Mouse (Mus musculus) WW6 (cell line): ENCODE results near the gene Ubap1l.
A peak's percentile ranks its signal among the peaks of the same experiment; 100 is the strongest.
"Not testable (repeated sequence)": the region's sequence is repeated elsewhere in the genome, so short reads cannot be mapped to it uniquely, and the experiment has no call there.

Experiments
- DNase-seq: peaks from one replicate; pipeline ENCODE4 v3.0.0-alpha.2; 2013; ENCODE audit warnings: low read depth, low spot score

Gene Ubap1l

GRCm38 (mm10) chr9:65360641-65361448, at the start of gene Ubap1l:
Gene Ubap1l (plus strand): TSS chr9:65361041.
- DNase-seq: no peak

GRCm38 (mm10) chr9:65312669-65313357, 48.0 kb upstream of the Ubap1l start:
- DNase-seq: no peak

- DNase-seq: no peak
These were observed 47.0 kb upstream of the Ubap1l start for GRCm38 (mm10) chr9:65313846-65314245.

- no peak for DNase-seq
These were observed 38.5 kb upstream of the Ubap1l start for GRCm38 (mm10) chr9:65322255-65322900.

- DNase-seq: no peak
These were observed 34.9 kb upstream of the Ubap1l start for GRCm38 (mm10) chr9:65325971-65326370.

GRCm38 (mm10) chr9:65327371-65327770, 33.5 kb upstream of the Ubap1l start:
- DNase-seq: no peak

GRCm38 (mm10) chr9:65333958-65334357, 26.9 kb upstream of the Ubap1l start:
- DNase-seq: no peak

GRCm38 (mm10) chr9:65339146-65339545, 21.7 kb upstream of the Ubap1l start:
- DNase-seq: peak; percentile 18

- no peak for DNase-seq
These were observed 20.4 kb upstream of the Ubap1l start for GRCm38 (mm10) chr9:65340414-65340813.

- not testable (repeated sequence) for DNase-seq
These were observed 15.4 kb upstream of the Ubap1l start for GRCm38 (mm10) chr9:65345439-65345838.

- DNase-seq: peak; percentile 92
These were observed 14.9 kb upstream of the Ubap1l start, which contains the start of gene Pdcd7 for GRCm38 (mm10) chr9:65345854-65346475. Gene Pdcd7 (plus strand): TSS chr9:65346104.

- peak; percentile 18 for DNase-seq
These were observed 14.2 kb upstream of the Ubap1l start for GRCm38 (mm10) chr9:65346476-65347111.

- no peak for DNase-seq
These were observed 13.6 kb upstream of the Ubap1l start for GRCm38 (mm10) chr9:65347112-65347850.

- DNase-seq: no peak
These were observed 7.6 kb upstream of the Ubap1l start for GRCm38 (mm10) chr9:65353251-65353650.

GRCm38 (mm10) chr9:65356561-65356960, 4.3 kb upstream of the Ubap1l start:
- DNase-seq: no peak

- no peak for DNase-seq
These were observed 3.9 kb upstream of the Ubap1l start for GRCm38 (mm10) chr9:65356971-65357370.

- DNase-seq: no peak
These were observed 1.8 kb upstream of the Ubap1l start for GRCm38 (mm10) chr9:65358956-65359480.

- DNase-seq: no peak
These were observed 2.8 kb downstream of the Ubap1l start for GRCm38 (mm10) chr9:65363684-65364083.

- DNase-seq: no peak
These were observed 4.9 kb downstream of the Ubap1l start for GRCm38 (mm10) chr9:65365721-65366120.

- DNase-seq: no peak
These were observed 10.9 kb downstream of the Ubap1l start for GRCm38 (mm10) chr9:65371756-65372155.
